In genomic region chr9:120521161-120521560, GRCm38 (mm10) we compare ENCODE assay signal across 20 mouse cellular contexts. TPM values are rescaled to one million over a fixed set of nuclear protein-coding genes. Genes with fewer than 3 reads are reported as not detected.
DNase-seq lines count a peak whose midpoint lies in the region; ATAC-seq and TF ChIP-seq lines count a peak whose summit lies in the region.
"Had no signal": no experiment of that assay in that cellular context is flagged by ENCODE, and none has a peak within 500 bp of the region (broad histone marks: within the 10 kb centered on the region; RNA-seq: fewer than 3 reads in every experiment).

No protein-coding gene starts in this region.

- no peaks in the 10 kb centered on the region for H3K27me3 ChIP-seq in G1E (ENCODE audit: insufficient read depth, low read length)
- H3K27me3 ChIP-seq: Patski had no signal

- DNase-seq in 416B (ENCODE audit: low read depth) (peak; percentile 75), G1E (ENCODE audit: low spot score) (no peak)
- DNase-seq in thymus, postnatal 25 days, result no peak
- DNase-seq in heart, adult 9 months (ENCODE audit: low spot score in 2 of 2), result no peak
- DNase-seq: adrenal gland, adult 2 months; adrenal gland, adult 8-10 months; adrenal gland, postnatal 10 days; adrenal gland, postnatal 14 days; adrenal gland, postnatal 25 days; adrenal gland, postnatal 36 days; B cell, adult 2 months; cerebellum, adult 11 months; cerebellum, adult 11-12 months; cerebellum, adult 18-20 months; cerebellum, adult 2 months; cerebellum, adult 8-10 months had no signal

- H3K4me3 ChIP-seq in G1E (ENCODE audit: low read depth, low read length), result no peak overlapping the region

- peaks cover 33% of the 10 kb centered on the region for H3K4me1 ChIP-seq in G1E (ENCODE audit: insufficient read depth, low read depth, low read length)

- H3K9me3 ChIP-seq in G1E (replicated peaks), result no peaks in the 10 kb centered on the region

- H3K36me3 ChIP-seq in G1E (replicated peaks), result no peaks in the 10 kb centered on the region

- TF ChIP-seq CTCF in G1E (IDR thresholded peaks at IDR 0.05; ENCODE audit: low read depth, low read length), result no peak

- ATAC-seq in G1E (ENCODE audit: extremely low read depth, insufficient number of reproducible peaks, low FRiP score, poor library complexity, severe bottlenecking), result peak; percentile 63
- ATAC-seq: activated CD4-positive, CD25-positive, alpha-beta regulatory T cell, adult 4 months; CD4-positive, CD25-positive, alpha-beta regulatory T cell, adult 4 months; Patski had no signal

RNA-seq across cellular contexts. Expression of gene Entpd3, which starts 18.5 kb away (rescaled TPM):
- 0.19 TPM in 1 of 2 replicates, not detected in the other for total RNA-seq in G1E (2014; fragmentation: Nextera tagmentation)
- total RNA-seq in G1E (2017), result 0.22 and 0.23 TPM in 2 replicates
- polyA plus RNA-seq in G1E (2012), result not detected in 2 replicates
- total RNA-seq: MEL had no signal
- polyA plus RNA-seq: CD4-positive, CD25-positive, alpha-beta regulatory T cell, adult 4 months; Patski had no signal

RNA-seq across cellular contexts. Expression of gene Eif1b, which starts 29.1 kb away (rescaled TPM):
- total RNA-seq in G1E (2014; fragmentation: Nextera tagmentation), result 24.2 and 32.6 TPM in 2 replicates
- 139 and 140 TPM in 2 replicates for total RNA-seq in G1E (2017)
- polyA plus RNA-seq in G1E (2012), result 124 and 133 TPM in 2 replicates

RNA-seq across cellular contexts. Expression of gene Rpl14, which starts 50.1 kb away (rescaled TPM):
- total RNA-seq in G1E (2014; fragmentation: Nextera tagmentation) (933 and 945 TPM in 2 replicates), G1E (2017) (1,738 and 1,944 TPM in 2 replicates)
- polyA plus RNA-seq in G1E (2012), result 1,480 and 1,513 TPM in 2 replicates
